Mouse (Mus musculus) stomach, embryonic 14.5 days (tissue): ENCODE data around the gene Ovol1. TPM values are rescaled to one million over a fixed set of nuclear protein-coding genes. Genes with fewer than 3 reads are reported as not detected.
A peak's percentile ranks its signal among the peaks of the same experiment; 100 is the strongest.

Source experiments
- ATAC-seq: fragments of 200-750 bp; cut with Nextera tagmentation; 2 replicates; pipeline ENCODE4 v1.8.0; 2017; ENCODE audit warnings: low read depth, moderate TSS enrichment; ENCODE audit not compliant: insufficient number of reproducible peaks, insufficient read depth, low FRiP score
- H3K27ac ChIP-seq: fragments of 300-500 bp; sonication (generic); 2 replicates; pipeline ENCODE4 v1.5.1; 2014; ENCODE audit warnings: mild to moderate bottlenecking, low read length, moderate library complexity, mixed read lengths
- H3K27me3 ChIP-seq: fragments of 300-500 bp; sonication (generic); 2 replicates; pipeline ENCODE4 v1.6.1; 2014; ENCODE audit warnings: low read length, control low read depth, mixed read lengths; ENCODE audit not compliant: control insufficient read depth, insufficient read depth
- H3K36me3 ChIP-seq: fragments of 300-500 bp; sonication (generic); 2 replicates; pipeline ENCODE4 v1.6.1; 2014; ENCODE audit warnings: mild to moderate bottlenecking, control low read depth, low read length, moderate library complexity, mixed read lengths; ENCODE audit not compliant: control insufficient read depth, insufficient read depth
- H3K4me1 ChIP-seq: fragments of 300-500 bp; sonication (generic); 2 replicates; pipeline ENCODE4 v1.6.1; 2014; ENCODE audit warnings: low read length, control low read depth, mixed read lengths; ENCODE audit not compliant: control insufficient read depth, insufficient read depth
- H3K4me2 ChIP-seq: fragments of 300-500 bp; sonication (generic); replicated peaks from 2 replicates; pipeline ENCODE4 v1.6.1; 2014; ENCODE audit warnings: low read depth, low read length, control low read depth
- H3K4me3 ChIP-seq: fragments of 300-500 bp; sonication (generic); 2 replicates; pipeline ENCODE4 v1.5.1; 2014; ENCODE audit warnings: low read depth, low read length, control low read depth
- H3K9ac ChIP-seq: fragments of 300-500 bp; sonication (generic); replicated peaks from 2 replicates; pipeline ENCODE4 v1.6.1; 2014; ENCODE audit warnings: low read depth, mild to moderate bottlenecking, control low read depth, low read length, moderate library complexity, mixed read lengths
- H3K9me3 ChIP-seq: fragments of 300-500 bp; sonication (generic); 2 replicates; pipeline ENCODE4 v1.6.1; 2016; ENCODE audit warnings: low read depth, low read length, control low read depth; ENCODE audit not compliant: control insufficient read depth
- WGBS: fragments of 180-500 bp; shearing (Covaris S2); extraction: QIAGEN DNeasy Blood & Tissue Kit; methylation state at CpG from one replicate; pipeline ENCODE4 v1.1.7; 2014; 5-methylcytosine and 5-hydroxymethylcytosine counted together
- polyA plus RNA-seq: library from polyadenylated mRNA; unstranded; fragments of >200 nt; fragmentation: Nextera tagmentation; extraction: Ambion mirVana; gene quantifications from 2 replicates; pipeline ENCODE4 v1.2.1, GENCODE M21; 2014

The Ovol1 gene
- polyA plus RNA-seq = 11.2 and 11.5 TPM in 2 replicates

- under 1% methylated on average over 55 of the region's 57 CpGs for WGBS
- peaks cover 8% of the 10 kb centered on the region; the same call in 1 of the 2 replicates for H3K4me1 ChIP-seq
- no peaks in the 10 kb centered on the region for H3K9me3 ChIP-seq
- H3K9ac ChIP-seq = peak within 1 kb of the TSS; percentile 42
- peak within 1 kb of the TSS; percentile 61 for H3K4me2 ChIP-seq
- peak within 1 kb of the TSS; percentile 86 for H3K27ac ChIP-seq
- H3K36me3 ChIP-seq = no peaks in the 10 kb centered on the region
- peak within 1 kb of the TSS; percentile 43 for H3K4me3 ChIP-seq
- H3K27me3 ChIP-seq = peaks cover 35% of the 10 kb centered on the region
- ATAC-seq = peak; percentile 90
These were observed at the start of gene Ovol1 for GRCm38 (mm10) chr19:5560457-5561041. Gene Ovol1, minus strand, starts transcription at chr19:5560646.

GRCm38 (mm10) chr19:5609547-5610404, 49.3 kb upstream of the Ovol1 start, which contains the start of gene Kat5:
Gene Kat5, minus strand, starts transcription at chr19:5610237.
- Histone ChIP-seq H3K4me3 (peak within 1 kb of the TSS; percentile 61), H3K9ac (peak within 1 kb of the TSS; percentile 71), H3K36me3 (peaks cover 41% of the 10 kb centered on the region), H3K4me1 (peaks cover 10% of the 10 kb centered on the region), H3K9me3 (no peaks in the 10 kb centered on the region), H3K27me3 (no peaks in the 10 kb centered on the region), H3K4me2 (peak within 1 kb of the TSS; percentile 70), H3K27ac (peak within 1 kb of the TSS; percentile 97)
- under 1% methylated on average over 54 of the region's 55 CpGs for WGBS
- ATAC-seq = peak; percentile 91

GRCm38 (mm10) chr19:5609171-5609546, 48.7 kb upstream of the Ovol1 start:
- H3K36me3 ChIP-seq = peaks cover 47% of the 10 kb centered on the region
- no peak for ATAC-seq
- H3K4me2 ChIP-seq = peak overlapping the region; percentile 70
- WGBS = 59% methylated on average over 10 of the region's 10 CpGs
- no peaks in the 10 kb centered on the region for H3K9me3 ChIP-seq
- peak overlapping the region; percentile 61 for H3K4me3 ChIP-seq
- no peaks in the 10 kb centered on the region for H3K27me3 ChIP-seq
- peak overlapping the region; percentile 97; the same call in 1 of the 2 replicates for H3K27ac ChIP-seq
- H3K9ac ChIP-seq = peak overlapping the region; percentile 71
- H3K4me1 ChIP-seq = peaks cover 10% of the 10 kb centered on the region

GRCm38 (mm10) chr19:5608707-5609106, 48.3 kb upstream of the Ovol1 start:
- Histone ChIP-seq H3K27ac (no peak overlapping the region), H3K4me2 (peak overlapping the region; percentile 70), H3K4me1 (peaks cover 10% of the 10 kb centered on the region), H3K36me3 (peaks cover 52% of the 10 kb centered on the region), H3K9me3 (no peaks in the 10 kb centered on the region), H3K27me3 (no peaks in the 10 kb centered on the region), H3K4me3 (peak overlapping the region; percentile 61; the same call in 1 of the 2 replicates), H3K9ac (peak overlapping the region; percentile 71; the same call in 1 of the 2 replicates)
- WGBS = 94% methylated on average over 13 of the region's 13 CpGs
- no peak for ATAC-seq

- 94% methylated on average over 26 of the region's 26 CpGs for WGBS
- H3K9ac ChIP-seq = no peak overlapping the region
- no peaks in the 10 kb centered on the region for H3K27me3 ChIP-seq
- H3K27ac ChIP-seq = no peak overlapping the region
- H3K4me1 ChIP-seq = peaks cover 16% of the 10 kb centered on the region
- no peaks in the 10 kb centered on the region for H3K9me3 ChIP-seq
- H3K4me2 ChIP-seq = no peak overlapping the region
- no peak overlapping the region for H3K4me3 ChIP-seq
- H3K36me3 ChIP-seq = peaks cover 60% of the 10 kb centered on the region
- no peak for ATAC-seq
These were observed 47.4 kb upstream of the Ovol1 start for GRCm38 (mm10) chr19:5607705-5608410.

GRCm38 (mm10) chr19:5606196-5606595, 45.8 kb upstream of the Ovol1 start:
- no peaks in the 10 kb centered on the region for H3K9me3 ChIP-seq
- no peak for ATAC-seq
- no peak overlapping the region for H3K4me3 ChIP-seq
- no peaks in the 10 kb centered on the region for H3K27me3 ChIP-seq
- no peak overlapping the region for H3K27ac ChIP-seq
- H3K4me1 ChIP-seq = peaks cover 20% of the 10 kb centered on the region
- WGBS = 84% methylated on average over 8 of the region's 8 CpGs
- no peak overlapping the region for H3K4me2 ChIP-seq
- H3K36me3 ChIP-seq = peaks cover 60% of the 10 kb centered on the region
- H3K9ac ChIP-seq = no peak overlapping the region

- no peak overlapping the region for H3K4me2 ChIP-seq
- peaks cover 20% of the 10 kb centered on the region for H3K4me1 ChIP-seq
- H3K4me3 ChIP-seq = no peak overlapping the region
- H3K36me3 ChIP-seq = peaks cover 60% of the 10 kb centered on the region
- H3K9me3 ChIP-seq = no peaks in the 10 kb centered on the region
- H3K9ac ChIP-seq = no peak overlapping the region
- no peak overlapping the region for H3K27ac ChIP-seq
- 91% methylated on average over 7 of the region's 7 CpGs for WGBS
- H3K27me3 ChIP-seq = no peaks in the 10 kb centered on the region
- ATAC-seq = no peak
These were observed 44.7 kb upstream of the Ovol1 start for GRCm38 (mm10) chr19:5605126-5605525.

- H3K4me3 ChIP-seq = no peak overlapping the region
- 88% methylated on average over 7 of the region's 7 CpGs for WGBS
These were observed 43.2 kb upstream of the Ovol1 start for GRCm38 (mm10) chr19:5603664-5604063.

More at GRCm38 (mm10) chr19:5603664-5604063, 43.2 kb upstream of the Ovol1 start:
- no peak overlapping the region for H3K9ac ChIP-seq
- H3K36me3 ChIP-seq = peaks cover 57% of the 10 kb centered on the region
- no peaks in the 10 kb centered on the region for H3K9me3 ChIP-seq
- no peak overlapping the region for H3K4me2 ChIP-seq
- no peak for ATAC-seq
- no peaks in the 10 kb centered on the region for H3K27me3 ChIP-seq
- peaks cover 14% of the 10 kb centered on the region for H3K4me1 ChIP-seq
- H3K27ac ChIP-seq = no peak overlapping the region
